ENCODE assay signal across 8 mouse cellular contexts in genomic region chr17:73225996-73226395, GRCm38 (mm10).
DNase-seq lines count a peak whose midpoint lies in the region; ATAC-seq lines count a peak whose summit lies in the region.

No protein-coding gene starts in this region.

- 33% methylated on average over 5 of the region's 5 CpGs for WGBS in forebrain, embryonic 14.5 days
- 26% methylated on average over 5 of the region's 5 CpGs for WGBS in hindbrain, embryonic 16.5 days
- 22% methylated on average over 5 of the region's 5 CpGs for WGBS in midbrain, embryonic 14.5 days

- H3K9me3 ChIP-seq in forebrain, embryonic 14.5 days (replicated peaks; ENCODE audit: control insufficient read depth, low read length), result no peaks in the 10 kb centered on the region
- no peaks in the 10 kb centered on the region for H3K9me3 ChIP-seq in hindbrain, embryonic 16.5 days (ENCODE audit: control insufficient read depth, low read length)
- no peaks in the 10 kb centered on the region for H3K9me3 ChIP-seq in midbrain, embryonic 14.5 days (ENCODE audit: control insufficient read depth, low read length)

- no peak overlapping the region for H3K9ac ChIP-seq in forebrain, embryonic 14.5 days (ENCODE audit: low read length)
- no peak overlapping the region for H3K9ac ChIP-seq in hindbrain, embryonic 16.5 days (ENCODE audit: low read depth, low read length)
- H3K9ac ChIP-seq in midbrain, embryonic 14.5 days (replicated peaks; ENCODE audit: low read length), result peak overlapping the region; percentile 22; the same call in 1 of the 2 replicates

- H3K27ac ChIP-seq in forebrain, embryonic 14.5 days (ENCODE audit: low read depth, low read length), result peak overlapping the region; percentile 81
- H3K27ac ChIP-seq in hindbrain, embryonic 16.5 days (ENCODE audit: low read depth, low read length), result peak overlapping the region; percentile 65
- H3K27ac ChIP-seq in midbrain, embryonic 14.5 days (replicated peaks; ENCODE audit: low read depth, low read length), result peak overlapping the region; percentile 81

- peak; percentile 98 for DNase-seq in heart, adult 11 months
- no peak for DNase-seq in heart, postnatal 25 days (ENCODE audit: low spot score)
- no peak for DNase-seq in forebrain, embryonic 14.5 days (ENCODE audit: low spot score)
- peak; percentile 49 for DNase-seq in midbrain, embryonic 14.5 days
- DNase-seq in gastrocnemius, postnatal 25 days, result no peak
- DNase-seq in right cerebral cortex, postnatal 4 days, result no peak
- no peak for DNase-seq in lung, postnatal 10 days

- no peaks in the 10 kb centered on the region for H3K36me3 ChIP-seq in forebrain, embryonic 14.5 days (ENCODE audit: control insufficient read depth, insufficient read depth, low read length)
- no peaks in the 10 kb centered on the region for H3K36me3 ChIP-seq in hindbrain, embryonic 16.5 days (ENCODE audit: control insufficient read depth, insufficient read depth, low read length)
- H3K36me3 ChIP-seq in midbrain, embryonic 14.5 days (ENCODE audit: control insufficient read depth, insufficient read depth, low read length), result no peaks in the 10 kb centered on the region

- no peaks in the 10 kb centered on the region for H3K27me3 ChIP-seq in forebrain, embryonic 14.5 days (replicated peaks; ENCODE audit: control insufficient read depth, insufficient read depth, low read length)
- no peaks in the 10 kb centered on the region for H3K27me3 ChIP-seq in hindbrain, embryonic 16.5 days (replicated peaks; ENCODE audit: control insufficient read depth, insufficient read depth, low read length)
- no peaks in the 10 kb centered on the region for H3K27me3 ChIP-seq in midbrain, embryonic 14.5 days (ENCODE audit: control insufficient read depth, insufficient read depth, low read length)

- no peak overlapping the region for H3K4me2 ChIP-seq in forebrain, embryonic 14.5 days (ENCODE audit: low read length)
- H3K4me2 ChIP-seq in hindbrain, embryonic 16.5 days (ENCODE audit: low read length), result no peak overlapping the region
- no peak overlapping the region; the same call in 1 of the 2 replicates for H3K4me2 ChIP-seq in midbrain, embryonic 14.5 days (ENCODE audit: low read length)

- intact Hi-C loops in heart, postnatal 25 days (cut with DNase I), result no loop called here

- ATAC-seq in forebrain, embryonic 14.5 days, result peak; percentile 19; the same call in 1 of the 2 replicates
- peak; percentile 32; the same call in 1 of the 2 replicates for ATAC-seq in hindbrain, embryonic 16.5 days
- ATAC-seq in midbrain, embryonic 14.5 days (ENCODE audit: low FRiP score, low TSS enrichment), result no peak

- H3K4me1 ChIP-seq in forebrain, embryonic 14.5 days (ENCODE audit: control insufficient read depth, insufficient read depth, low read length), result peaks cover 16% of the 10 kb centered on the region
- peaks cover 21% of the 10 kb centered on the region for H3K4me1 ChIP-seq in hindbrain, embryonic 16.5 days (ENCODE audit: control insufficient read depth, insufficient read depth, low read depth, low read length)
- H3K4me1 ChIP-seq in midbrain, embryonic 14.5 days (ENCODE audit: control insufficient read depth, insufficient read depth, low read length), result peaks cover 22% of the 10 kb centered on the region

- H3K4me3 ChIP-seq in forebrain, embryonic 14.5 days (ENCODE audit: low read depth, low read length), result no peak overlapping the region
- no peak overlapping the region for H3K4me3 ChIP-seq in hindbrain, embryonic 16.5 days (ENCODE audit: low read length)
- H3K4me3 ChIP-seq in midbrain, embryonic 14.5 days (replicated peaks; ENCODE audit: low read depth, low read length), result no peak overlapping the region

Comparison
In these comparisons a context has a peak if more than half of its experiments do, and no peak if none do; other contexts are left out.
1. DNase-seq: peak in heart, adult 11 months (single experiment) and midbrain, embryonic 14.5 days (single experiment); none in heart, postnatal 25 days (single experiment), forebrain, embryonic 14.5 days (single experiment), gastrocnemius, postnatal 25 days (single experiment), right cerebral cortex, postnatal 4 days (single experiment) and lung, postnatal 10 days (single experiment).
2. Peak in every context shown above with its lines, with median percentiles within 50 percentile points of each other: H3K27ac ChIP-seq.